Mouse (Mus musculus) limb, embryonic 12.5 days (tissue): ENCODE measurements around the gene Srr. TPM values are rescaled to one million over a fixed set of nuclear protein-coding genes. Genes with fewer than 3 reads are reported as not detected.

Experiments
- ATAC-seq: fragments of 200-750 bp; cut with Nextera tagmentation; 2 replicates; pipeline ENCODE4 v1.8.0; 2017; ENCODE audit warnings: low read depth, moderate TSS enrichment; ENCODE audit not compliant: insufficient number of reproducible peaks, insufficient read depth, low FRiP score, low TSS enrichment
- H3K27ac ChIP-seq: fragments of 300-500 bp; sonication (generic); 2 replicates; pipeline ENCODE4 v1.5.1; 2016; ENCODE audit warnings: mild to moderate bottlenecking, moderate library complexity
- H3K27me3 ChIP-seq: fragments of 300-500 bp; sonication (generic); 2 replicates; pipeline ENCODE4 v1.6.1; 2016; ENCODE audit warnings: mild to moderate bottlenecking, moderate library complexity
- H3K36me3 ChIP-seq: fragments of 300-500 bp; sonication (generic); 2 replicates; pipeline ENCODE4 v1.6.1; 2016; ENCODE audit warnings: mild to moderate bottlenecking, moderate library complexity
- H3K4me1 ChIP-seq: fragments of 300-500 bp; sonication (generic); replicated peaks from 2 replicates; pipeline ENCODE4 v1.6.1; 2016
- H3K4me2 ChIP-seq: fragments of 300-500 bp; sonication (generic); 2 replicates; pipeline ENCODE4 v1.6.1; 2016; ENCODE audit warnings: mild to moderate bottlenecking, moderate library complexity
- H3K4me3 ChIP-seq: fragments of 300-500 bp; sonication (generic); replicated peaks from 2 replicates; pipeline ENCODE4 v1.5.1; 2016; ENCODE audit warnings: mild to moderate bottlenecking
- H3K9ac ChIP-seq: fragments of 300-500 bp; sonication (generic); replicated peaks from 2 replicates; pipeline ENCODE4 v1.6.1; 2016; ENCODE audit warnings: mild to moderate bottlenecking, moderate library complexity
- H3K9me3 ChIP-seq: fragments of 300-500 bp; sonication (generic); 2 replicates; pipeline ENCODE4 v1.6.1; 2016; ENCODE audit warnings: mild to moderate bottlenecking, moderate library complexity
- WGBS: fragments of 180-500 bp; shearing (Covaris S2); methylation state at CpG from one replicate; pipeline ENCODE4 v1.1.7; 2016; 5-methylcytosine and 5-hydroxymethylcytosine counted together
- microRNA-seq: library from miRNA; unstranded; fragments of <30 nt; microRNA quantifications from one replicate; pipeline ENCODE4, GENCODE M21; 2017
- polyA plus RNA-seq: library from polyadenylated mRNA; unstranded; fragments of >200 nt; fragmentation: Nextera tagmentation; extraction: Ambion mirVana; gene quantifications from 2 replicates; pipeline ENCODE4 v1.2.1, GENCODE M21; 2016

The Srr gene
- polyA plus RNA-seq, 1 experiment from 2014 or later = 24.5 TPM

DNA sequence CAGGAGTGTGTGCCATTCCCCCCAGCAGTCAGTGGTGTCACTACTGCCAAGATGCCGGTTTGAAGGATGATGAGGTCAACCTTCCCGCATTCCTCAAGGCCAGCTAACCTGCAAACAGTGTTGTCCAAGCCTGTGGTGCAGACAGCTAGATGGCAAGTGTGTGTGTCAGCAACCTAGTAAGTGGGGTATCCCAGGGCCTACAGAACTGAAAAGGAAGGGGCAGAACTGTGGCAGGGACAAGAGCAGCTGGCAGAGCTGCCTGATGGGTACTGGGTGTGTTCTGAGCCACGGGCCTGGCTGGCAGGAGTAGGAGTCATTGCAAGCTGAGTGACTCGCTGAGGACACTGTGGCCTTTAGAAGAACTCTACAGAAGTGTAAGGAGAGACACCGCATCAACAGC is 63.6 kb downstream of the Srr start:
- WGBS = 78% methylated on average over 5 of the region's 5 CpGs
- Histone ChIP-seq H3K4me1 (no peaks in the 10 kb centered on the region), H3K4me3 (no peak overlapping the region), H3K9me3 (no peaks in the 10 kb centered on the region), H3K9ac (no peak overlapping the region), H3K27me3 (no peaks in the 10 kb centered on the region), H3K27ac (no peak overlapping the region), H3K36me3 (no peaks in the 10 kb centered on the region), H3K4me2 (no peak overlapping the region)
- no peak for ATAC-seq

DNA sequence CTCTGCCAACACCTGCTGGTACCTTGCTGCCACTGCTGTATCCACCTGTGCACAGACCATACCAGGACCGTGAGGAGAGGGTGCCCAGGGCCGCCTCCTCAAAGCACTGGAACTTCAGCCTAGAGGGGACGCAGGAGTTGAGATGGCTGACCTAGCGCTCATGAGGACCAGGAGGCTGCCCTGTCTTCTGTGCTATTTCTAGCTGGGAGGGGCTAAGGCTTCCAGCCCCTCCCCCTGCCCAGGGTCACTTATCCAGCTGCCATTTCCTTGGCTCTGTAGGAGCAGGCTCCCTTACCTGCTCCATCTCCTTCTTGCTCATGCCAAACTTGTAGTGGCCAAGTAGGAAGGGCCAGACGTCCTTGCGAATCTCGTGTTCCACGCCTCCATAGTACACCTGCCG is 68.0 kb downstream of the Srr start:
- 81% methylated on average over 9 of the region's 9 CpGs for WGBS
- no peak overlapping the region for H3K4me3 ChIP-seq
- H3K4me1 ChIP-seq = no peaks in the 10 kb centered on the region

More for the DNA sequence above, 68.0 kb downstream of the Srr start:
- H3K27ac ChIP-seq = no peak overlapping the region
- no peak for ATAC-seq
- H3K4me2 ChIP-seq = no peak overlapping the region
- H3K9me3 ChIP-seq = no peaks in the 10 kb centered on the region
- H3K9ac ChIP-seq = no peak overlapping the region
- peaks cover 4% of the 10 kb centered on the region; the same call in 1 of the 2 replicates for H3K36me3 ChIP-seq
- no peaks in the 10 kb centered on the region for H3K27me3 ChIP-seq

Small RNA genes lying within 50 kb of the gene (microRNA-seq; reads per million reads assigned to microRNA genes)
- gene Mir6926 = not detected

Other genes starting within 250 kb of the Srr start
- gene Pafah1b1, start 201.3 kb downstream of the Srr start, polyA plus RNA-seq = 57.1 and 60.1 TPM in 2 replicates
- 60.6 and 61.6 TPM in 2 replicates for gene Mettl16, start 155.1 kb downstream of the Srr start, polyA plus RNA-seq
- 4.4 and 5.7 TPM in 2 replicates for gene Mnt, start 95.0 kb downstream of the Srr start, polyA plus RNA-seq
- gene Sgsm2, start 28.9 kb downstream of the Srr start, polyA plus RNA-seq = 5.2 and 5.9 TPM in 2 replicates
- 45.2 and 46.5 TPM in 2 replicates for gene Tsr1, start 27.9 kb downstream of the Srr start, polyA plus RNA-seq
- 22.4 and 22.7 TPM in 2 replicates for gene Smg6, start 125 bp downstream of the Srr start, polyA plus RNA-seq
- gene Hic1, start 243.6 kb upstream of the Srr start, polyA plus RNA-seq = 30.3 and 35.5 TPM in 2 replicates